Mouse (Mus musculus) central nervous system, embryonic 14 days (tissue): ENCODE measurements around the gene Ywhab. TPM values are rescaled to one million over a fixed set of nuclear protein-coding genes. Genes with fewer than 3 reads are reported as not detected.

Experiments used
- polyA plus RNA-seq: library from polyadenylated mRNA; depleted of rRNA; stranded (reverse); fragments of >200 nt; gene quantifications from 2 replicates; pipeline ENCODE4 v1.2.3, GENCODE M21; 2012; rRNA removed

The Ywhab gene
- 166 and 185 TPM in 2 replicates for polyA plus RNA-seq

DNA sequence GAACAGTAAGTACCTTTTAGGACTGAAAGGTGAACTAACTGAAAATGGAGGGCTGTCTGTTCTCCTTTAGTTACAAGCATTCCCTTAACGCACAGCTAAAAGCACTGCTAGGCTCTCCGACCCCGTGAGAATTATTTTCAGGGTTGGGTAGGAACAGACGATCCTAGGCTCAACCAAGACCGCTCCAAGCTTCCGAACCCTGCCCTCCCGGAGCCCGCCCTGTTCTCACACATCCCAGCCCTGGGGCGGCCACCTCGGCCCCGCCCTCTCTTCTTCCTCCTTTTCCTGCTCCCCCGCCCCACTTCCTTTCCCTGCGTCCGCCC, at the start of gene Ywhab:
Gene Ywhab (plus strand): TSS at position 307 of the 323 bp plus-strand sequence.

DNA sequence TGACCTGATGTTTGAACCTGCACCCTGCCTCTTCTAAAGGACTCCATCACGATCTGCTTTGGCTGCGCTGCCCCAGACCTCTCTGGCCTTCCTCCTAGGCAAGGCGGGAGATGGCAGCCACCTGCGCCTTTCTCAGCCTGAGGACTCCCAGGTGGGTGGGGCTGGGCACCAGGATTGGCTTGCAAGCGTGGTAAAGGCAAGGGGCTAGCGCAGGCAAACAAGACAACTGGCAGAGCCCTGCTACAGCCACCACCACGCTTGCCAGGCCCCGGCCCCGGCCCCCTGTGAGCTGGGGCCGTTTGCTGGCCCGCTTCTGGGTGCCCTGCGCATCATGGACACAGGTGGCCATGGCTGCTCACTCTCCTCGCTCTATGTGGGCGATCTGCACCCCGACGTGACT, 30.4 kb downstream of the Ywhab start, which contains the start of gene Pabpc1l:
Gene Pabpc1l (plus strand): TSS at position 301 of the 400 bp plus-strand sequence.

Other genes with a start within 250 kb of the Ywhab start
- 3.7 and 4.0 TPM in 2 replicates for gene Ada, start 244.7 kb upstream of the Ywhab start, polyA plus RNA-seq
- 0.18 TPM in 2 replicates for gene Ccn5, start 174.1 kb upstream of the Ywhab start, polyA plus RNA-seq
- 0.05 and 0.10 TPM in 2 replicates for gene Kcnk15, start 141.3 kb upstream of the Ywhab start, polyA plus RNA-seq
- gene Rims4, start 76.3 kb upstream of the Ywhab start, polyA plus RNA-seq: 5.7 and 6.9 TPM in 2 replicates
- gene Pabpc1l, start 30.5 kb downstream of the Ywhab start, polyA plus RNA-seq: 3.1 and 3.9 TPM in 2 replicates
- 20.1 and 23.7 TPM in 2 replicates for gene Stk4, start 75.4 kb downstream of the Ywhab start, polyA plus RNA-seq
- 31.5 and 36.4 TPM in 2 replicates for gene Tomm34, start 76.2 kb downstream of the Ywhab start, polyA plus RNA-seq
- gene Kcns1, start 176.2 kb downstream of the Ywhab start, polyA plus RNA-seq: 0.68 and 1.5 TPM in 2 replicates
- gene Wfdc5, start 187.8 kb downstream of the Ywhab start, polyA plus RNA-seq: not detected in 2 replicates
- gene Wfdc12, start 195.6 kb downstream of the Ywhab start, polyA plus RNA-seq: not detected in 2 replicates
- not detected in 2 replicates for gene Wfdc15a, start 205.2 kb downstream of the Ywhab start, polyA plus RNA-seq
- not detected in 2 replicates for gene Wfdc15b, start 226.7 kb downstream of the Ywhab start, polyA plus RNA-seq
- not detected in 2 replicates for gene Svs2, start 243.5 kb downstream of the Ywhab start, polyA plus RNA-seq